Mouse (Mus musculus): ENCODE results near the gene Acer2. TPM values are rescaled to one million over a fixed set of nuclear protein-coding genes. Genes with fewer than 3 reads are reported as not detected.

Gene Acer2
- 6.4 TPM for polyA plus RNA-seq (2015; fragmentation: Illumina TruSeq; extraction: RNeasy Lipid Tissue Mini Kit (QIAGEN cat#74804); ENCODE audit: insufficient read depth, low read depth, low replicate concordance)

DNA sequence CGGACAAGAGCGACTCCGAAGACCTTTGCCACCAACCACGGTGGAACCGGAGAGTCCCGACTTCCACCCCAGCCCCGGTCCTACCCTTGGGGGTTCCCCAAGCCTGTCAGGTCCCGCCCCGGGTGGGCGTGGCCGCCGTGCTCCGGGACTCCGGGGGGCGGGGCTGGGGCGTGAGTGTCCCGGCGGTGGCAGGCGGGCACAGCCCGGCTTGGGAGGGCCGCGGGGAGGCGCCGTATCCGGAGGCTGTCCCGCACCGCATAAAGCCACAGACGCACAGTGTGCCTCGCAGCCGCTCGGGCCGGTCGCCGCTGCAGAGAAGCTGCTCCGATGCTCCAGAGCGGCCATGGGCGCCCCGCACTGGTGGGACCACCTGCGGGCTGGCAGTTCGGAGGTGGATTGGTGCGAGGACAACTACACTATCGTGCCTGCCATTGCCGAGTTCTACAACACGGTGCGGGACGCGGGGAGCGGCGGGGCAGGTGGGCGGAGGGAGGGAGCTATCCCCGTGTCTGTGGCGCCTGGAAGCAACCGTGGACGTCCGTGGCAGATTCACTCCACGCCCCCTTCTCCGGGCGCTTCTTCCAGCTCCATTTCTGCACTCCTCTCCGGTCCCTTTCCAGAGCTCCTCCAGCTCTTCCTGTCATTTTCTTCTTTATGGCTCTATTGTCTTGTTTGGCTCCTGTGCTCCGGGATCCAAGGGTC is at the start of gene Acer2:
Acer2 (plus strand) TSS at position 251 of the 702 bp plus-strand sequence.

DNA sequence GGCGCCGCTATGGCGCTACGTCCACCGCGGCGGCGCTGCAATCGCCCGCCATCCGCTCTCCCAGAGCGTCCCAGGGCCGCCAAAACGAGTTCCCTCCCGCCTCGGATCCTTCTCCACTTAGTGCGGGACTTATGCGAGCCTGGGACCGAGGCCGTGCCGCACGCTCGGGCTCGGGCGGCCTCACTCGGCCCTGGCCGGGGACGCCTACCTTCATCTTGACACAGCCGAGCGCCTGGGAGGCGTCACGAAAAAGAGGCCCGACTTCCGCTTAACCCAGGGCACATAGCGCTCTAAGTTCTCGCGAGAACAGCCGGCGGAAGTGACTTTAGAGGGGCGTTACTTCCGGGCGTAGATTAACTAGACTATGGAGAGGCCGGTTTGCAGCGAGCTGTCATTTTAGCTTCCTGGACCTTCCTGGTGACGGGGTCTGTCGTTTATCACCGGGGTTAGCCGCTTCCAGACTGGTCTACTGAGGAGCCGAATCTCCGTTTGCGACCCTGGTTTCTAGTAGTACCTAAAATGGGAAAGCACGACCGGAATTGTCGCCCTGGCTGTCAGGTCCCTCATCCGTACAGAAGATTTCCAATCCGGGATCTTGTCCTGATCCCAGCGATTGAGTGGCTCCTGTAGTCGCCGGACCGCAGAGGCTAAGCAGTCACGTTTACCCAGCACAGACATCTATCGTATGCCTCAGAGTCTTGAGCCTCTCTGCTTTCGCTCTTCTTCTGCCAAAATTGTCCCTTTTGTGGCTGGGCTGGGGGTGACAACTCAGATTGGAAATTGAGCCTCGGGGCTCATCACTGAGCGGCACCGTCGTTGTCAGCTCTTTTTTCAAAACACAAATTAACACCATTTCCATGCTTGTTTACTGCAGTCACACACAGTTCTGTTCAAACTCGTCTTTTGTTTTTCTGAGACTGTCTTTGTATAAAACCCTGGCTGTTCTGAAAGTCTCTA is 16.8 kb upstream of the Acer2 start, which contains the start of gene Rps6:
Rps6 (minus strand) TSS at position 300 of the 957 bp plus-strand sequence.

Other genes starting within 250 kb of the Acer2 start
- gene Plin2, start 204.3 kb upstream of the Acer2 start, polyA plus RNA-seq (2015; fragmentation: Illumina TruSeq; extraction: RNeasy Lipid Tissue Mini Kit (QIAGEN cat#74804); ENCODE audit: insufficient read depth, low read depth, low replicate concordance): 21.1 TPM
- 5.0 TPM for gene Dennd4c, start 125.8 kb upstream of the Acer2 start, polyA plus RNA-seq (2015; fragmentation: Illumina TruSeq; extraction: RNeasy Lipid Tissue Mini Kit (QIAGEN cat#74804); ENCODE audit: insufficient read depth, low read depth, low replicate concordance)
- 570 TPM for gene Rps6, start 17.0 kb upstream of the Acer2 start, polyA plus RNA-seq (2015; fragmentation: Illumina TruSeq; extraction: RNeasy Lipid Tissue Mini Kit (QIAGEN cat#74804); ENCODE audit: insufficient read depth, low read depth, low replicate concordance)